Mouse (Mus musculus): Measurements from ENCODE around the gene Pgpep1.
A peak's percentile ranks its signal among the peaks of the same experiment; 100 is the strongest.

GRCm38 (mm10) chr8:70611849-70612248, 48.3 kb downstream of the Pgpep1 start:
- TF ChIP-seq POLR2A (IDR thresholded peaks at IDR 0.05; ENCODE audit: insufficient read length, low read depth): no peak
- no peak for TF ChIP-seq E2F4 (IDR thresholded peaks at IDR 0.05; ENCODE audit: insufficient read depth)
- no peak for TF ChIP-seq MAX (IDR thresholded peaks at IDR 0.05; ENCODE audit: low read depth)
- no peak for TF ChIP-seq POLR2AphosphoS2 (IDR thresholded peaks at IDR 0.05; ENCODE audit: insufficient read length, low read depth)
- no peak for TF ChIP-seq CEBPB (IDR thresholded peaks at IDR 0.05; ENCODE audit: insufficient read depth, poor library complexity, severe bottlenecking)
- TF ChIP-seq MYOD1 (IDR thresholded peaks at IDR 0.05; ENCODE audit: control insufficient read depth in 1 of 3, insufficient read length in 2 of 3, low read depth in 2 of 3): peak in 1 of 3 experiments; percentile 79
- TF ChIP-seq USF1 (IDR thresholded peaks at IDR 0.05; ENCODE audit: low read depth): no peak

Data from myocyte (in vitro differentiated cells).